Mouse (Mus musculus) skeletal muscle tissue, adult 2 months (tissue): ENCODE results near the gene Vps51.
A peak's percentile ranks its signal among the peaks of the same experiment; 100 is the strongest.

ENCODE experiments used
- DNase-seq: peaks from one replicate; pipeline ENCODE4 v3.0.0-alpha.2; 2012; ENCODE audit warnings: low read depth, low spot score

Gene Vps51

DNA sequence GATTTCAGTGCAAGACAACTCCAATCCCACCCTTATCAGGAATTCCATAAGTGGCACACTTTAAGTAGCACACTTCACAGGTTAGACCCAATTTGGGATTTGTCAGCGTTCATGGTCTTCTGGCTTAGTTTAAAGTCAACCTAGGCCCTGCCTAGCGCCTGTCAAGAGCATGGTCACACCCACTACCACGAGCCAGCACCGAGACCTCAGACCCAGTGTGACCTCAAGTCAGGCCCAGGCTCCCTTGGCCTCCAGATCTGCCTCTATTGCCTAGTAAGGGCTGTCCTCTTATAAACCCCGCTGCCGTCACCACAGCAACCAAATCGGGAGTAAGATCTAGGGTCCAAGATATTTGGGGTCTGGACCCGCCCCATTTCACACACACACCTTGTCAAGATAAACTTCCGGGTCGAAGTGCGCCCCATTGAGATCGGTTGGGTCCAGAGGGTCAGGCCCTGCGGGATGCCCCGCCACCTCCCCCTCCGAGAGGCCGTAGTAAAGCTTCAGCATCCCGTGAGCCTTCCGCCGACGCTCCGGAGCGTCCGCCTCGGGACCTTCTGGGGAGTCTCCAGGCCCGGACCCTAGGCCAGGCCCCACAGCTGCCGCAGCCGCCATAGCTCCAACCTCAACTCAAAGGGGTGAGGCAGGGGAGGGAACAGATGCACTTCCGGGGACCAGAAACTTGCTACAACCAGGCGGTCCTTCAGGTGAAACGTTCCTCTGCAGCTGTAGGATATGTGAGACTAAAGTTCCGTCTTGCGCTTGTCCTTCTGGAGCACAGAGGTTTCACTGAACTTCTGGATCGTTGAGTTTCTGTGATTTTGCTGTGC is at the start of gene Vps51:
TSS of gene Vps51 (minus strand) at position 668 of the 830 bp plus-strand sequence.
- DNase-seq = peak; percentile 79

DNA sequence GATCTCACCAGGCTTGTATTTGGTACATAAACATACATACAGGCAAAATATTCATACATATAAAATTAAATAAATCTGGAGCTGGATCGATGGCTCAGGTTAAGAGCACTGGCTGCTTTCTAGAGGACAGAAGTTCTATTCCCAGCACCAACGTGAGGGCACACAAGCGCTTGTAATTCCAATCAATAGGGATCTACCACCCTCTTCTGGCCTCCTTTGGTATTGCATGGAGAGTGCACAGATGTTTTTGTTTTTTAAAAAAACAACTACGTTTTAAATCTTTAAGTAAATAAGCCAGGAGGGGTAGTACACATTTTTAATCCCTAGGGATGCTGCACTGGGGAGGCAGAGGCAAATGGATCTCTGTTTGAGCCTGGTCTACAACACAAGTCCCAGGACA is 49.3 kb upstream of the Vps51 start:
- DNase-seq = peak; percentile 32

DNA sequence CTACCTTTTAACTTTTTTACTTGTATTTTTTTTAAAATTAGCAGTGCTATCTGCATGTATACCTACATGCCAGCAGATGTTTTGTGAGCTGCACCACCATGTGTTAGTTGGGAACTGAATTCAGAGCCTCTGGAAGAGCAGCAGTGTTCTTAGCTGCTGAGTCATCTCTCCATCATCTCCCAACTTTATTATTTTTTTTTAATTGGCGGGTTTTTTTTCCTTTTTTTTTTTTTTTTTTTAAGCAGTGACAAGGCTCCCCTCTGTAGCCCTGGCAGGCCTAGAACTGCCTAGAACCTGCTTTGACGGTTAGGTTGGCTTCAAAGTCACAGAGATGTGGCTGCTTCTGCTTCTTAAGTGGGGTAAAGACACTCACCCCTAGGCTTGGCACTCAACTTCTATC is 47.9 kb upstream of the Vps51 start:
- no peak for DNase-seq

DNA sequence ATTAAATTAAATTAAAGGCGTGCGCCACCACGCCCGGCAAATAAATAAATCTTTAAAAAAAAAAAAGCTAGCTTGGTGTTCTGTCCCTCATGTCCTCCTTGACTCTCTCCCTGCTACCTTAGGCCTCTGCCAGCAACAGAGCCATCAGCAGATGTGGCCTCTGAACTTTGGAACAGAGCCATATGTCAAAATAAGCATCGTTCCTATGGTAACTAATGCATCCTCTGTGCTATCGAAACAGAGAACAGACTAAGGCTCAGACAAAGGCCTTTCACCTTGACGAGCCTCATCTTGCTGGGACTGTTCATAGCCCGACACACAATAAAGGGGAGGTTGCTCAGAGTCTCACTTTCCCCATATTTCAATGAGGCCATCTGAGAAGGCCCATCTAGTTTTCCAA is 46.3 kb upstream of the Vps51 start:
- no peak for DNase-seq

DNA sequence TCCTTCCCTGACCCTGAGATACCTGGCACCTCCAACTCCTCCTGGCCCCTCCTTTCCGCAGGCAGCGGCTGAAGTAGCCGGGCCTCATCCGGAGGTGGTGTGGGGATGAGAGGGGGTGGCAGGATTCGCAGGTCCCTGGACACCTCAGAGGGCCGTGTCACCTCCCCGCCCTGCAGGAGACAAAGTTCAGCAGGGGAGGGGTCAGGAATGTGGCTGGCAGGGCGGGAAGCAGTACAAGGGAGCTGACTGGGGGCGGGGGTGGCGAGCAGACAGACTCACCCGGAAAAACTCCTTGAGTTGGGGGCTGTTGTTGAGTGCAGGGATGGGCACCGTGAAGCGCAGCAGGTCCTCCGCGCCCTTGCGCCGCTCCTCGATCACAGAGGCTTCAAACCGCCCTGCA is 44.7 kb upstream of the Vps51 start:
- no peak for DNase-seq

DNA sequence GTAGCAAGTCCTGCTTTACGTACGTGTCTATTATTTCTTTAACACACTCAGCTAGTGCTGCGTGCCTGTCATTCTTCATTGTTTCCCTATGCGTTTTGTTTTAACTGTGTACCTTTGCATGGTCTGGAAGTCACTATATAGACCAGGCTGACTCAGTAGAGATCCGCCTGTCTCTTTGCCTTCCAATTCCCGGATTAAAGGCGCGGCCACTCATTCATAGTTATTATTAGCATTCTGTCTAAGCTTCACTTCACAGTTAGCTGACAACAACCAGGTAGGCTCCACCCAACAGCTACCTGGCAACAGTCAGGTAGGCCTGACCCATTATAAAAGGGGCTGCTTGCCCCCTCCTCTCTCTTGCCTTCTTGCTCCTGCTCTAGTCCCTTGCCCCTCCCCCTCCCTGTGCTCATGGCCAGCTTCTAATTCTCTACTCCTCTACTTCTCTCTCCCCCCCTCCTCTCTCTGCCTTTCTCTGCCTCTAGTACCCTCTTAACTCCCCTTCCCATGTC is 41.7 kb upstream of the Vps51 start:
- DNase-seq = no peak

DNA sequence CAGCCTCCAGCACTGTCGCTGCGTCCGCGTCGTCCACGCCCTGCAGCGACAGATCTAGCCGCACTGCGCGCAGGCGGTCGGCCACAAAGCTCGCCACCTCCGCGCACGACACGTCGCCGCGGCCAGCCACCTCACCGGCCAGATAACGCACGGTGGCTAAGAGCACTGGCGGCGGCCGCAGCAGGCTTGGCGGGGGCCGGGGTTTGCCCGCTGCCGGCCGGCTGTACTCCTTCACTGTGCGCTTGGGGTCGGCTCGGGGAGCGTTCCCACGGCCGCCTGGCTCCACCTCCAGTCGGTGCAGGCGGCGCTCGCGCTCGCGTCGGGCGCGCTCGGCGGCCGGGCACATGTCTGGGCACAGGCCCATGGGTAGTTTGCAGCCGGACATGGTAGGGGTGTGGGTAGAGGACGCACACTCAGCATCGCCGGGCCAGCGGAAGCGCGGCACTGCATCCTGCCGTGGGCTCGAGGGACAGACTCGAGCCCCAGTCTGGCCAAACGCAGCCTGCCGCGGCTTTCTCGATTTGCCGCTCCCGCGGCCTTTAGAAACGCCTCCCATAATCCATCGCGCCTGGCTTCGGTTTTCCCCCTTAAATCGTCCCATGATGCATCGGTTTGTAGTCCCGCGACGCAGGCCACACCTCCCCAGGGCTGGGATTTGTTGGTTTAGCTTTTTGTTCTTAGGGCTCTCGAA is 41.1 kb upstream of the Vps51 start, which contains the start of gene Sac3d1:
TSS of gene Sac3d1 (minus strand) at position 665 of the 691 bp plus-strand sequence.
- peak; percentile 80 for DNase-seq

DNA sequence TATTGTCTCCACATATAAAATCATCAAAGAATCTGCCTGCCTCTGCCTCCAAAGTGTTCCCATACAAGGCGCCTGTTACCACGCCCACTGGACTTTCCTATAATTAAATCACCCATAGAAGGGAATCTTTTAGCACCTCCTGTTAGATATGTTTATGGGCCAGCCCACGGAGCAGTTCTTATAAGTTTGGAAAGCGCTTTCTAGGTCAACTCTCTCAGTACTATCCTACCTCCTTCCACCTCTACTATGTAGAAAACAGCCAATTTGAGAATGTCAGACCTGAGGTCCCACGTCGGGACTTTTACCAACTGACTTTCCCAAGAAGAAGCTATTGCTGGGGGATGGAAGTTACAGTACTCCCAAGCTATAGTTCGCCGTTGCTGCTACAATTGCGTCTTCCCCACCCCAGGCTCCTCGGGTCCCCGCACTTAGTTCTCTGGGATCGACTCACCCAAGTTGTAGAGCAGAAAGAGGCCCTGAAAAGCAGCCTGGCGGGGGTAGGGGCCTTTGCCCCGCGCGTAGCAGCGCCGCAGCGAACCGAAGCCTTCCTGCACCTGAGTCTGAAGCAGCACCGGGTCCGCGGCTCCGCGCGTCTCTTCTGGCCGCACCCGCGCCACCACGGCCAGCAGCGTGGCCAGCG is 40.4 kb upstream of the Vps51 start:
- no peak for DNase-seq

DNA sequence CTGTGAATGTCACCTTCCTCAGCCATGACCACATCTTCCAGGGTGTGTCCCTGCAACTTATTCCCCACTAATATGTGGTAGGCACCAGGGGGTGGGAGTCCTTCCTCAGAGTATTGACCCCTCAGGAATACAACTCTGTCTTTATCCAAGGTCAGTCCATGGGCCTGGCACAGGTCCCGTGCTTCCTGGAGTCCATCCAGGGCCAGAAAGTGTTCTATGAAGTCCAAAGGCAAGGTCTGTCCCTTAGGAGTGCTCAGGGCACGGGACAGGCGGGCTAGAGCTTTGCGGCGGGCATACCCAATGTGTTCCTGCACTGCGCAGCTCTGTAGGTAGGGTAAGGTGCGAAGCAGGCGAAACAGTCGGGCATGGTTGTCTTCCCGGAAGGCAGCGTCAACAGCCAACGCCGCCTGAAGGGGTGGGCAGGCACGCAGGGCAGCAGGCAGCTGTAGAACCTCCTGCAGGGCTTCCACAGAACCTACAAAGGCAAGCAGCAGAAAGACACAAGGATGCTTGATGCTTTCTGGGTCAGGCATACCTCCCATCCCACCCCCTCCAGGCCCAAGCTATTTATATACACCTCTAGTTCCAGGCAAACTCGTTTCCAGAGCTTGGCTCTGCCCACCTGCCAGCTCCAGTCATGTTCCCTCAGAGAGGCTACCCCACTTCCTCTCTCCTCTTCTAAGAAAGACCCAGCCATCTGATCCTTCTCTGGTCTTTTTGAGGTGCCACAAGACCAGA is 39.3 kb upstream of the Vps51 start:
- DNase-seq = no peak

DNA sequence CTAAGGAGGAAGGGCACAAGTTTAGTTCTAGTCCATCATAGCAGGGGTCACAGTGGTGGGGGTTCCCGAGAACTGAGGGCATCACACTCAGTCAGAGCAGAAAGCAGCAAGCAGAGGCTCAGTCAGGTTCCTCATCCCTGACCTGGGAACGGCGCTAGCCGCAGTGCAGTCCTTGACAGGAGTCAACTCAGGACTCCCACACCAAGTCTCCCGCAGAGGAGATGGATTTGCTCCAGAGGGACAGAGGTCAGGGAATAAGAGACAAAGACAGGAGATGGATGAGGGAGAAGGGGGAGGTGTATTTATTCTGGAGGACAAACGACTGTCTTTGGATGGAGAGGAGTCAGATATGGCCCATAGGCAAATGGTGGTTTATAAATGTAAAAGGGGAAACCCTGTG is 36.1 kb upstream of the Vps51 start:
- DNase-seq = no peak

DNA sequence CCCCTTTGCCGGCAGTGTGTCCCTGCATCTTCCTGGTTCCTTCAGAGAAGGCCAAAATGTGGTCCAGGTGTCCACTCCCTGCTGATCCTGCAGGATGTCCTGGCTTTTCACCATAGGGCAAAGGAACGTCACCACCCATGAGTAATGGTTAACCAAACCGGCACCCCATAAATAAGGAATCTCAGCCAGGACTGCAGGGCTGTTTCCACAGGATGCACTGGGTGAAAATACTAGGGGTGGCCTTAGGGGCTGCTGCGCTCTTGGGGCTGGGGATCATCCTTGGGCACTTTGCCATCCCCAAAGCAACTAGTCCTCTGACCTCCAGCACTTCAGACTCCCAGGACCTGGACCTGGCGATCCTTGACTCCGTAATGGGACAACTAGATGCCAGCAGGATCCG is 28.6 kb upstream of the Vps51 start, which contains the start of gene Naaladl1:
TSS of gene Naaladl1 (plus strand) at position 197 of the 400 bp plus-strand sequence.
- DNase-seq = no peak

DNA sequence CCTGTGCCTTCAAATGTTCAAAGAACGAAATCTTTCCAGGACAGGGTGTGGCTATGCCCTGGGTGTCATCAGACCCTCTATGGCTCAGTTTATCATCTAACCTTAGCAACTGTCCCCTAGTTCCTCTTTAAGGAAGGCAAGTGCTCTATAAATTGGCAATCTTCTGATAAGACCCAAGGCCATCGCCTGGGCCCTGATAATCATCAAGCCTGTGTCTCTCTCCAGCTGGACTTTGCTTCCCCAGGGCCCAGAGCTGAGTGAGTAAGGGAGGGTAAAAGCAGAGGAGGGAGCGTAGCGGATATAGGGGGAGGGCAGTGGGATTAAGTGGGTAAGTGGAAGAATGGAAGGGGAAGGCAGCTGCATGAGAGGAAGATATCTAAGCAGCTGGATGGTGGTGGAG is 27.4 kb upstream of the Vps51 start:
- no peak for DNase-seq

DNA sequence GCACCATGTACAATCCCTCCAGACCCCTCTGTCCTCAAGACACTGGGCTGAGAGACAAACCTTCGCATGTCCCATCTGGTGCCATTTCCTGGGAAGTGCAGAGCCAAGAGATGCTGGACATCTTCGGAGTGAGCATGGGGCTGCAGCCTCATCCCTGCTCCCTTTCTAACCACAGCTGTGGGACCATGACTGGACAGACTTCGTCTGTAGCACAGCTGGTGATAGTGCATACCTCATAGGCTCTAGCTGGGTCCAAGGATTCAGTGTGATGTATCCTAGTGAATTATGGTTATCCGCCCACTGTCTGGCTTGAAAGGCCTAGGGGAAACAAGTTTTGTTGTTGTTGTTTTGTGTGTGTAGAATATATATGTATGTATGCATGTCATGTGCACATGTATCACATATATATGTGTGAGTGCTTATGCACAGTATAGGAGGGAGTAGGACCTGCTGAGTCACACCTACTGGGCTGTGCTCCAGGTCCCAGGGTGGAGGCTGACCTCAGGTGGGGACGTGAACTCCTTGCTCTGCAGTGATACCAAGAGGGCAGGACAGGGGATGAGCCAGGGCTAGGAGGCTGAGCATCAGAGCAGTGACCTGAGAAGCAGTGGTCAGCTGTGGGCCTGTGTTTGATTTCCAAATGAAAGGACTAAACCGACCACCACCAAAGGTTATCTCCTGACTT is 25.3 kb upstream of the Vps51 start:
- no peak for DNase-seq

DNA sequence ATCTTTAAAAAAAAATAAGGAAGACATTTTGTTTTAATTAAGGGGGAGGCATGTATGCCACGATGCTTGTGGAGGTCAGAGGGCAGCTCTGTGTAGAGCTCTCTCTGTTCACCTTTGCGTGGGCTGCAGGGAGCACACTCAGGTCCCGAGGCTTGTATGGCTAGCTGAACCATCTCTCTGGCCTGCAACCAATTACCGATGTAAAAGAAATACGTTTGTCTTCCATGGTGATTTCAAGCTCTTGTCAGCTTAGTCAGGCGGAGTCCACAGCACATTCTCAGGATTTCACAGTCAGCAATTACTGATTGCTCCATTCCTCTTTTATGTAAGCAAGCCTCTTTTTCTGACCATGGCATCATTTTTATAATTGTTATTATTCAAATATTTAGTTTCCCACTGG is 24.2 kb upstream of the Vps51 start:
- no peak for DNase-seq

DNA sequence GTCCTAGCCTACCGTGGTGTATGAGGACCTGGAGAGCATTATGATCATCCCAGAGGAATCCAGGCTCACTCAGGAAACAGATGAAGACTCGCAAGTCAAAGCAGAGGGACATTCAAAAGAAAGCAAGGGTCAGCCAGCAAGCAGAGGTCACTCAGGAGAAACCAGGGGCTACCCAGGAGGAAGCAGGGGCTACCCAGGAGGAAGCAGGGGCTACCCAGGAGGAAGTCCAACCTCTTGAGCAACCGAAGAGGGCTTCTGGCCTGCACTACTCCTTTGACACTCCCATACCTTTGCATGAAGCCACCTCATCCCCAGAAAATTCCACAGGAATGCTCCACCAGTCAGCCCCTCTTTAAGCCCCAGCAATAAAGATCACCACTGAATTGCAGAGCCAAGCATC is 20.8 kb upstream of the Vps51 start:
- no peak for DNase-seq

DNA sequence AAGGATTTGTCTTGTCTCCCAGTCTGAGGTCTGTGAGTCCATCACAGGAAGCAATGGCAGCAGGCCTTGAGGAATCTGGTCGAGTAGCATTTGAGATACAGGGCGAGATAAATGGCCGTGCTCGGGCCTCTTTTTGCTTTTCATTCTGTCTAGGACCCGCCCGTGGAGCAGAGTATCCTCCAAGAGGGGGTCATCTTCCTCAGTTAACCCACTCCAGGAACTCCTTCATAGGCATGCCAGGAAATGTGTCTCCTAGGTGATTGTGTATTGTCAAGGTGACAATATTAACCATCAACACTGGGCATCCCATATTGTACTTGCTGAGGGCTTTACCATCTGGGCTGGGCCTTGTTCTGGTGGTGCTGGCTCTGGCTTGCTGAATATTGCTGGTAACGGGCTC is 17.1 kb upstream of the Vps51 start, which contains the start of gene AC131692.1:
TSS of gene AC131692.1 (plus strand) at position 301 of the 400 bp plus-strand sequence.
- DNase-seq = no peak

DNA sequence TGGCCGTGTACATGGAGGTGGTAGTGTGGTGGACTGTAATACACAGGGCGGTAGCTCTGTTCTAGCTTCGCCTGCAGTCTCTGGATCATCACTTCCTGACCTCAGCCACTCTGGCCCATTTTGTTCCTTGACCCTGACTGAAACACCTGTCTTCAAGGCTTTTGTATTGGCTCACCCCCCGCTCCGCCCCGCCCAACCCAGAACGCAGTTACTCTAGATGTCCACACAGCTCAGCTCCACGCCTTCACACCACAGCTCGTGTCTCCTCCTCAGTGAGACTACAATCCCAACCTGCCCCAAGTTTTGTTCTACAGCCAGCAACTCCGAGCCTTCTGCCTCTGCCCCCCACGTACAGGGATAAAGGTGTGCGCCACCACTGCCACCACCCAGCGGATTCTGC is 11.8 kb upstream of the Vps51 start:
- DNase-seq = no peak

DNA sequence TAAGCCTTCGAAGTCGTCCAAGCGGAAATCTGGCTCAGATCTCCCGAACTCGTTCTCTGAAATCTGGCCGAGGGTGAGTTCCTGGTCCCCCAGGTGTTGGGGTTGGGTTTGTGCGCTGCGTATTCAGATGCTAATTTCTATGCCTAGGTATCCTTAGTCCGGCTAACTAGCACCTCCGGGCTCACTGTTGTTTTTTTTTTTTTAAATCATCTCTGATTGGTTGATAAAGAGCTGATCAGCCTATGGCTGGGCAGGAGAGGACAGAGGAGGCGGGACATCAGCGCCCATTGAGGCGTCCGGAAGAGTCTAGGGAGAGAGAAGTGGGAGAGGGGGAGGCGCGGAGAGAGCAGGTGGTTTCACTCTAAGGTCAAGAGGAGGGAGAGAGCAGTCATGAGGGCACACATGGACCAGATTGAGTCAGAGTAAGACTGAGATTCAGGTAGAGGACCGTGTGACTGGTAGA is 8.4 kb upstream of the Vps51 start:
- no peak for DNase-seq

DNA sequence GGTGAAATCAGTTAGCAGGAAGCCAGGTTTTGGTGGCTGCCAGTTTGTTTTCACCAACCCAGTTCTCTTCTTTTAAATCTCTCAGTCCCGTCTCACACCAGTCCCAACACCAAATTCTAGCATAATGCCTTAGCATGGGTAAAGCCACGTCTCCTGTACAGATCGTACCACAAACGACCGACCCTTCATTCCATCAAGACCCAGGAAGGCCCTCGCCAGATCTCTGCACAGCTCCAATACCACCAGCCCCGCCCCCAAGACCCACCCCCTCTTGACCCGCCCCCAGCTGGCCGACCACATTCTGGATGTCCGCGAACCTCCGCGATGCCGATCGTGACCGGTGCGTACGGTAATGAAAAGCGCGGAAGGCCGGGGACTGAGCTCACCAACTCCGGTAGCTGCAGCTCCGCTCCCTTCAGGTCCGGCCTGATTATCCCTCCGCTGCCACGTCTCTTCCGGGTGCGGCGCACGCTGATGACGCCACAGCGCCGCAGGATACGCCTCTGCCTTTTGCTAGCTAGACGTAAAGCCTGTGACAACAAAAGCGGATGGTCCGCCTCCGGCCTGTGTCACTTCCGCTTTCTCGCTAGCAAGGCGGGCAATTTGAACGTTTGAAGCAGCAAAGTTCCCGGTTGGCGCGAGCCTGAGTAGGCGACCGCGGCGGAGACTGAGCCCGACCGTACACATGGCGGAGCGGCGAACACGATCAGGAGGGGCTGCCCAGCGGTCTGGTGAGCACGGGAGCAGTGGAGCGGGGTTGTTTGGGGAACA is 7.6 kb upstream of the Vps51 start, which contains the start of the genes Zfpl1 and Cdca5:
TSS of gene Zfpl1 (minus strand) at position 479 of the 771 bp plus-strand sequence.
TSS of gene Cdca5 (plus strand) at position 506 of the 771 bp plus-strand sequence.
- DNase-seq = peak; percentile 98

DNA sequence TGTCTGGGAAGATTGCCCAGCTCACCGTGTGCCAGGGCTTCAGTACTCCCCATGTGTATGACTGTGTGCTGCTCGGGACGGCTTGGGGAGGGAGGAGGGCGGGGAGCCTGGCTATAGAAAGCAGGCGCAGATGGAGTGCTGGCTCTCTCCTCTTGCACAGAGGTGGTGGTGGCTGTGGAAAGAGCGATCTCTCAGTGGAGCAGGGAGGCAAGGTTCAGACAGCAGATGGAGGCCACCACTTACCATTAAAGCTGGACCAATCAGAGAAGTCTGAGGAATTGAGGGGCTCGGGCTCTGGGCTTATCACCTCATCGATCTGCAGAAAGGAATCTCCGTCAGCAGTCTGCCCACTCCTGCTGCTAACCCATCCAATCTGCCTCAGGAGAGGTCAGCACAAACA is 5.1 kb upstream of the Vps51 start, which contains the start of gene Gm28374:
TSS of gene Gm28374 (minus strand) at position 101 of the 400 bp plus-strand sequence.
- no peak for DNase-seq
